Mouse (Mus musculus) liver, embryonic 13.5 days (tissue): ENCODE data around the gene Nipbl. TPM values are rescaled to one million over a fixed set of nuclear protein-coding genes. Genes with fewer than 3 reads are reported as not detected.

Experiments used
- ATAC-seq: fragments of 200-750 bp; cut with Nextera tagmentation; 2 replicates; pipeline ENCODE4 v1.8.0; 2017; ENCODE audit warnings: low read depth, mild to moderate bottlenecking, moderate number of reproducible peaks, moderate library complexity
- DNase-seq: peaks from one replicate; pipeline ENCODE4 v3.0.0; 2022
- H3K27ac ChIP-seq: fragments of 300-500 bp; sonication (generic); 2 replicates; pipeline ENCODE4 v1.5.1; 2015; ENCODE audit warnings: moderate library complexity, mild to moderate bottlenecking, inconsistent platforms
- H3K27me3 ChIP-seq: fragments of 300-500 bp; sonication (generic); 2 replicates; pipeline ENCODE4 v1.6.1; 2015; ENCODE audit warnings: mild to moderate bottlenecking, inconsistent platforms
- H3K36me3 ChIP-seq: fragments of 300-500 bp; sonication (generic); 2 replicates; pipeline ENCODE4 v1.6.1; 2015; ENCODE audit warnings: mild to moderate bottlenecking, inconsistent platforms
- H3K4me1 ChIP-seq: fragments of 300-500 bp; sonication (generic); replicated peaks from 2 replicates; pipeline ENCODE4 v1.6.1; 2015; ENCODE audit warnings: inconsistent platforms
- H3K4me2 ChIP-seq: fragments of 300-500 bp; sonication (generic); 2 replicates; pipeline ENCODE4 v1.6.1; 2015; ENCODE audit warnings: inconsistent platforms, mild to moderate bottlenecking, moderate library complexity
- H3K4me3 ChIP-seq: fragments of 300-500 bp; sonication (generic); replicated peaks from 2 replicates; pipeline ENCODE4 v1.5.1; 2015; ENCODE audit warnings: mild to moderate bottlenecking, inconsistent platforms
- H3K9ac ChIP-seq: fragments of 300-500 bp; sonication (generic); 2 replicates; pipeline ENCODE4 v1.6.1; 2015; ENCODE audit warnings: mild to moderate bottlenecking, inconsistent platforms
- H3K9me3 ChIP-seq: fragments of 300-500 bp; sonication (generic); replicated peaks from 2 replicates; pipeline ENCODE4 v1.6.1; 2016; ENCODE audit warnings: inconsistent platforms
- WGBS: fragments of 180-500 bp; shearing (Covaris S2); methylation state at CpG from one replicate; pipeline ENCODE4 v1.1.7; 2015; ENCODE audit not compliant: insufficient replicate concordance; 5-methylcytosine and 5-hydroxymethylcytosine counted together
- polyA plus RNA-seq: library from polyadenylated mRNA; unstranded; fragments of >200 nt; fragmentation: Nextera tagmentation; extraction: Ambion mirVana; gene quantifications from 2 replicates; pipeline ENCODE4 v1.2.1, GENCODE M21; 2015

Nipbl gene
- polyA plus RNA-seq, 1 experiment from 2014 or later: 6.7 TPM

- H3K27me3 ChIP-seq: no peaks in the 10 kb centered on the region
- no peaks in the 10 kb centered on the region for H3K9me3 ChIP-seq
- no peak overlapping the region for H3K4me2 ChIP-seq
- ATAC-seq: no peak
- no peak for DNase-seq
- H3K4me1 ChIP-seq: no peaks in the 10 kb centered on the region
- peaks cover 22% of the 10 kb centered on the region for H3K36me3 ChIP-seq
- 81% methylated on average over 2 of the region's 2 CpGs for WGBS
- no peak overlapping the region for H3K27ac ChIP-seq
- no peak overlapping the region for H3K9ac ChIP-seq
- H3K4me3 ChIP-seq: no peak overlapping the region
Observed at GRCm38 (mm10) chr15:8347104-8347773, 97.0 kb downstream of the Nipbl start.

GRCm38 (mm10) chr15:8340596-8340995 lies 103.7 kb downstream of the Nipbl start:
- Histone ChIP-seq H3K36me3 (peaks cover 36% of the 10 kb centered on the region), H3K9me3 (no peaks in the 10 kb centered on the region), H3K9ac (no peak overlapping the region), H3K27me3 (no peaks in the 10 kb centered on the region), H3K4me1 (no peaks in the 10 kb centered on the region), H3K27ac (no peak overlapping the region), H3K4me3 (no peak overlapping the region), H3K4me2 (no peak overlapping the region)
- DNase-seq (no peak), ATAC-seq (no peak)
- WGBS: 84% methylated on average over 4 of the region's 4 CpGs

GRCm38 (mm10) chr15:8331547-8331946 lies 112.7 kb downstream of the Nipbl start:
- DNase-seq (peak; percentile 50), ATAC-seq (peak; percentile 99)
- H3K9me3 ChIP-seq: no peaks in the 10 kb centered on the region
- H3K36me3 ChIP-seq: peaks cover 43% of the 10 kb centered on the region
- 39% methylated on average over 3 of the region's 3 CpGs for WGBS
- H3K27ac ChIP-seq: no peak overlapping the region
- peaks cover 12% of the 10 kb centered on the region for H3K4me1 ChIP-seq
- no peak overlapping the region for H3K4me3 ChIP-seq
- no peak overlapping the region for H3K9ac ChIP-seq
- no peak overlapping the region for H3K4me2 ChIP-seq
- no peaks in the 10 kb centered on the region for H3K27me3 ChIP-seq

GRCm38 (mm10) chr15:8325629-8326028 lies 118.6 kb downstream of the Nipbl start:
- H3K36me3 ChIP-seq: peaks cover 55% of the 10 kb centered on the region
- no peak overlapping the region for H3K9ac ChIP-seq
- ATAC-seq (no peak), DNase-seq (no peak)
- WGBS: 54% methylated on average over 2 of the region's 2 CpGs
- no peaks in the 10 kb centered on the region for H3K9me3 ChIP-seq
- H3K4me1 ChIP-seq: peaks cover 7% of the 10 kb centered on the region; the same call in 1 of the 2 replicates
- H3K4me2 ChIP-seq: no peak overlapping the region
- H3K4me3 ChIP-seq: no peak overlapping the region
- no peaks in the 10 kb centered on the region for H3K27me3 ChIP-seq
- no peak overlapping the region for H3K27ac ChIP-seq

- H3K27ac ChIP-seq: no peak overlapping the region
- no peak overlapping the region for H3K4me2 ChIP-seq
- H3K27me3 ChIP-seq: no peaks in the 10 kb centered on the region
- H3K4me3 ChIP-seq: no peak overlapping the region
- no peaks in the 10 kb centered on the region for H3K9me3 ChIP-seq
- DNase-seq (no peak), ATAC-seq (no peak)
- peaks cover 7% of the 10 kb centered on the region; the same call in 1 of the 2 replicates for H3K4me1 ChIP-seq
- H3K9ac ChIP-seq: no peak overlapping the region
- WGBS: 86% methylated on average over 2 of the region's 2 CpGs
- peaks cover 58% of the 10 kb centered on the region for H3K36me3 ChIP-seq
Observed at GRCm38 (mm10) chr15:8324833-8325232, 119.4 kb downstream of the Nipbl start.

GRCm38 (mm10) chr15:8324061-8324460 lies 120.2 kb downstream of the Nipbl start:
- Histone ChIP-seq H3K36me3 (peaks cover 56% of the 10 kb centered on the region), H3K27ac (no peak overlapping the region), H3K9ac (no peak overlapping the region), H3K27me3 (no peaks in the 10 kb centered on the region), H3K4me2 (no peak overlapping the region), H3K4me3 (no peak overlapping the region), H3K9me3 (no peaks in the 10 kb centered on the region), H3K4me1 (peaks cover 7% of the 10 kb centered on the region; the same call in 1 of the 2 replicates)
- 85% methylated on average over 4 of the region's 4 CpGs for WGBS
- DNase-seq (no peak), ATAC-seq (no peak)

- 87% methylated on average over 5 of the region's 5 CpGs for WGBS
- Histone ChIP-seq H3K27ac (no peak overlapping the region), H3K4me2 (no peak overlapping the region), H3K27me3 (no peaks in the 10 kb centered on the region), H3K4me1 (0 out of 2 replicates have a peak, but pooled peaks cover 3% of the 10 kb centered on the region), H3K36me3 (peaks cover 51% of the 10 kb centered on the region), H3K9me3 (no peaks in the 10 kb centered on the region), H3K9ac (no peak overlapping the region), H3K4me3 (no peak overlapping the region)
- ATAC-seq: no peak
- DNase-seq: no peak
Observed at GRCm38 (mm10) chr15:8321491-8321890, 122.8 kb downstream of the Nipbl start.

GRCm38 (mm10) chr15:8319191-8319590 lies 125.1 kb downstream of the Nipbl start:
- WGBS: 91% methylated on average over 5 of the region's 5 CpGs
- no peaks in the 10 kb centered on the region for H3K4me1 ChIP-seq
- H3K4me2 ChIP-seq: no peak overlapping the region
- H3K9me3 ChIP-seq: no peaks in the 10 kb centered on the region
- no peak overlapping the region for H3K4me3 ChIP-seq
- no peak overlapping the region for H3K9ac ChIP-seq
- no peaks in the 10 kb centered on the region for H3K27me3 ChIP-seq
- peaks cover 46% of the 10 kb centered on the region for H3K36me3 ChIP-seq
- no peak for DNase-seq
- H3K27ac ChIP-seq: no peak overlapping the region
- ATAC-seq: no peak

- no peak overlapping the region for H3K4me3 ChIP-seq
- H3K9ac ChIP-seq: no peak overlapping the region
- no peaks in the 10 kb centered on the region for H3K9me3 ChIP-seq
- DNase-seq (no peak), ATAC-seq (no peak)
- no peak overlapping the region for H3K4me2 ChIP-seq
- H3K27me3 ChIP-seq: no peaks in the 10 kb centered on the region
- WGBS: 81% methylated on average over 4 of the region's 4 CpGs
- H3K27ac ChIP-seq: no peak overlapping the region
- peaks cover 43% of the 10 kb centered on the region for H3K36me3 ChIP-seq
- no peaks in the 10 kb centered on the region for H3K4me1 ChIP-seq
Observed at GRCm38 (mm10) chr15:8317381-8317780, 126.9 kb downstream of the Nipbl start.

GRCm38 (mm10) chr15:8305474-8305873 lies 138.8 kb downstream of the Nipbl start:
- Histone ChIP-seq H3K4me2 (no peak overlapping the region), H3K4me3 (no peak overlapping the region), H3K36me3 (peaks cover 62% of the 10 kb centered on the region), H3K9me3 (no peaks in the 10 kb centered on the region), H3K4me1 (no peaks in the 10 kb centered on the region), H3K27me3 (no peaks in the 10 kb centered on the region), H3K9ac (no peak overlapping the region), H3K27ac (no peak overlapping the region)
- DNase-seq (no peak), ATAC-seq (0 out of 2 replicates have a peak, but pooled peaks have one; percentile 34)
- WGBS: 37% methylated on average over 1 of the region's 1 CpGs

GRCm38 (mm10) chr15:8302944-8303343 lies 141.3 kb downstream of the Nipbl start:
- H3K9me3 ChIP-seq: no peaks in the 10 kb centered on the region
- no peaks in the 10 kb centered on the region for H3K27me3 ChIP-seq
- H3K27ac ChIP-seq: no peak overlapping the region
- ATAC-seq (no peak), DNase-seq (no peak)
- no peak overlapping the region for H3K4me2 ChIP-seq
- WGBS: 88% methylated on average over 10 of the region's 10 CpGs
- no peak overlapping the region for H3K4me3 ChIP-seq
- no peak overlapping the region for H3K9ac ChIP-seq
- H3K36me3 ChIP-seq: peaks cover 66% of the 10 kb centered on the region
- no peaks in the 10 kb centered on the region for H3K4me1 ChIP-seq

GRCm38 (mm10) chr15:8294150-8294549 lies 150.1 kb downstream of the Nipbl start:
- H3K4me1 ChIP-seq: no peaks in the 10 kb centered on the region
- WGBS: 94% methylated on average over 6 of the region's 6 CpGs

More at GRCm38 (mm10) chr15:8294150-8294549, 150.1 kb downstream of the Nipbl start:
- no peak for DNase-seq
- no peak for ATAC-seq
- no peaks in the 10 kb centered on the region for H3K9me3 ChIP-seq
- no peak overlapping the region for H3K4me2 ChIP-seq
- no peak overlapping the region for H3K9ac ChIP-seq
- no peak overlapping the region for H3K27ac ChIP-seq
- H3K27me3 ChIP-seq: no peaks in the 10 kb centered on the region
- H3K36me3 ChIP-seq: peaks cover 74% of the 10 kb centered on the region
- no peak overlapping the region for H3K4me3 ChIP-seq
